Mouse (Mus musculus) C2C12 (cell line): ENCODE data around the gene Dap3.

Experiments used
- CEBPB ChIP-seq: IDR thresholded peaks from one replicate; pipeline ENCODE4 v1.6.1; 2011; ENCODE audit warnings: low read depth, mild to moderate bottlenecking, control low read depth, moderate library complexity
- CTCF ChIP-seq: IDR thresholded peaks from one replicate; pipeline ENCODE4 v1.5.1; 2011; ENCODE audit not compliant: control insufficient read depth, insufficient read depth, insufficient read length
- MYOD1 ChIP-seq: IDR thresholded peaks from one replicate; pipeline ENCODE4 v1.6.1; 2011; ENCODE audit warnings: low read depth; ENCODE audit not compliant: control insufficient read depth, insufficient read length
- MYOG ChIP-seq: IDR thresholded peaks from one replicate; pipeline ENCODE4 v1.6.1; 2011; ENCODE audit not compliant: control insufficient read depth, insufficient read length; ENCODE audit errors: extremely low read depth
- USF1 ChIP-seq: IDR thresholded peaks from one replicate; pipeline ENCODE4 v1.6.1; 2011; ENCODE audit warnings: low read depth, mild to moderate bottlenecking, control low read depth, moderate library complexity

- TF ChIP-seq CTCF = no peak
- no peak for TF ChIP-seq CEBPB
- no peak for TF ChIP-seq MYOD1
- TF ChIP-seq USF1 = no peak
- no peak for TF ChIP-seq MYOG
Measured at GRCm38 (mm10) chr3:88939071-88939470, 11.9 kb downstream of the Dap3 start.
